Mouse (Mus musculus) urinary bladder, adult 18-20 months (tissue): ENCODE results near the gene Pgp.

Experiments
- DNase-seq, 2 experiments: peaks; one replicate each; pipeline ENCODE4 v3.0.0; 2022; ENCODE audit warnings: low spot score in 2 of 2, mixed read lengths in 2 of 2

Gene Pgp

DNA sequence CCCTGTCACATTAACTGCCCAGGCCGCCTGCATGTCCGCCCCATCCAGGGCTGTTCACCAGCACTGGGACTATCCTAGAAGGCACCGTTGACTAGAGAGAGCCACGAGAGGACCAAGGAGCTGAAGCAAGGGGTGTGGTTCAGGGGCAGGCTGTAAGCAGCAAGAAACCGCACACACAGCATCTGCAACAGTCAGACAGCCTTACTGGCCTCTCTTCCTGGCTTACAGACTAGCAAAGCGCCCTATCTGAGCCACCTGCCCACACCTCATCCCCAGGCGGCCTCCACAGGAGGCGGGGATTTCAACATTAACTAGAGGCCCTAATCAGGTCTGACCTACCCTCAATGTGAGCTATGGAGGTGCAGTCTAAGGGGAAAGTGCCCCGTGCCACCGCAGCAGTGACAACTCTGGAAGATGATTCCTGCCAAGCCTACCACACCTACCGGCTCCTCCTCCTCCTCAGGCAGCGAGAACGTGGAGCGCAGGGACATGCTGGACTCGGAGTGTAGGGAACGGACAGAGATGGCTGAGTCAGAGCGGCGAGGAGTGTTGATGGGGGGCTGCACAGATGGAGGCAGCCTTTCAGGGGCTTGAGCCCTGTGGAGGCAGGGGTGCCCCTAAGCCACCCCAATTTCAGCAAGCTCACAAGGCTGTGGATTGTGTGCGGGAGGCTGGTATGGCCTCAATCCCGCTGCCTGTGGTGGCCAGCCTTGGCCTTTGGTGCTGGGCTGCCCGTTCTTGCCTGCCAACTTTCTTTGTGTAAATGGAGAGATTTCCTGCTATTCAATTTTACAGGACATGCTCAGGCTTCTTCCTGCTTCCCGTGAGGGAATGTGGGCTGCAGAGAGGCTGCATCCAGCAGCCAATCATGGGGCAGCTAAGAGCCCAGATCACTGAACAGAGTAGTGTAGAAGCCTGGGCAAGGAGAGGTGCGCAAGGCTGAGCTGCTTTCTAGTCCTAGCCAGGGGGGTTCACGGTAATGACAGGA is 44.4 kb downstream of the Pgp start:
- DNase-seq = no peak

GRCm38 (mm10) chr17:24520450-24520849 is 50.3 kb downstream of the Pgp start:
- DNase-seq = no peak
